Mouse (Mus musculus) cerebellum, postnatal 4 days (tissue): ENCODE measurements around the gene Cpvl.

Experiments used
- DNase-seq, 2 experiments: peaks; one replicate each; pipeline ENCODE4 v3.0.0; 2022; ENCODE audit warnings: low spot score in 2 of 2, mixed read lengths in 1 of 2

Cpvl gene

DNA sequence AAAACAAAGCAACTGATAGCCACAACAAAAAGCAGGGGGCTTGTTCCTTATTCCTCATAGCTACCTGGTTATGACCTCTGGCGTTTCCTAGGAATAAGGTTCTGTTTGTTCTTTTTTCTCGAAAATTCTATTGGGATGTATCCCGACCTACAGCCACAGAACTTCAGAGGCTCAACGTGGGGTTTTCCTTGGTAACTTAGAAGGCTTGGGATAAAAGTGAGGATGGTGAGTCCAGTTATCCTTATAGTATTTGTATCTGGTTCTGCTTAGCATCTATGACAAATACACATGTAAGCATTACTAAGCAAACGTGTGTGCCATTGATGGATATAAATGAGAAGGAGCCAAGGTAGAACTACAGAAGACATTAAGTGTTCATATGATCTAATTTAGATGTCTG is at the start of gene Cpvl:
Cpvl (minus strand) TSS at position 101 of the 400 bp plus-strand sequence.
- DNase-seq = no peak

DNA sequence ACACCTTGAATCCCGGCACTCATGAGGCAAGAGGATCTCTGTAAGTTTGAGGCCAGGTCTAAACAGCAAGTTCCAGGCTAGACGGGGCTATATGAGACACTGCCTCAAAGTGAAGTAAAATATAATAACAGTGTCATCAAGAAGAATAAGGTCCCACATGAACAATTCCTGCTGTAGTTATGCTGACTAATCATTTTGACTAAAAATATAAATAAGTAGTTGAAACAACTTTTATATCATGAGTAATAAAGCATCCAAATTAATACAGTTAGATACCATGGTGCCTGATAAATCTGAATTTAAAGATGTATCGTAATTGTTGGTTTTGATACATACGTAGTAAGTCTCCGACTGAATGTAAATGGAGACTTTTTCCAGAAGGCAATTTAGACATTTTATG is 45.4 kb upstream of the Cpvl start:
- DNase-seq = no peak

DNA sequence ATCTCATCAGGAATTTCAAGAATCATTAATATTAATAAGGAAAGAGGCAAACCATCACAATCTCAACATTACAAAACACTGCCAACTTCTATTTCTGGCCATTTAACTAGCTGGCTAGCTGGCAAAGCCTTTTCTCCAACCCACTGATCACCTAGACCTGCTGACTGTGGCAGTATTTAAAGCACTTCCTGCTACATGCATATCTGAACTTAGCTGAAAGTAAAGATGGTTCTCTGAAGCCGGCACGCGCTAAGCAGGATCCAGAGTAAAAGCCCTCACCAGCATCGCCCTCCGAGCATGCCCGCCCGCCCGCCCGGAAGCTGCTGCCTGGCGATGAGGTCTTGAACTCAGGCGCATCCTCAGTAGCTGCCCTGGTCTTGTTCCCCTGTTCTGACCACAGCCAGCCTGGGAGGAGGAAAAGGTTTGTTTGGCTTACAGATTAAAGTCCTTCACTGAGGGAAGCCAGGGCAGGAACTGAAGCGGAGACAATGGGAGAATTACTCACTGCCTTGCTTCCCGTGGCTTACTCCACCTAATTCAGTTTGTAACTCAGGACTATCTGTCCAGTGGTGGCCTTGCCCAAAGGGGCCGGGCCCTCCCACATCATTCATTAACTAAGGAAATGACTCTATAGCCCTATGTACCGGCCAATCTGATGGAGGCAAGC is 42.8 kb upstream of the Cpvl start:
- no peak for DNase-seq

GRCm38 (mm10) chr6:54018861-54019260 is 40.4 kb upstream of the Cpvl start:
- DNase-seq = no peak

DNA sequence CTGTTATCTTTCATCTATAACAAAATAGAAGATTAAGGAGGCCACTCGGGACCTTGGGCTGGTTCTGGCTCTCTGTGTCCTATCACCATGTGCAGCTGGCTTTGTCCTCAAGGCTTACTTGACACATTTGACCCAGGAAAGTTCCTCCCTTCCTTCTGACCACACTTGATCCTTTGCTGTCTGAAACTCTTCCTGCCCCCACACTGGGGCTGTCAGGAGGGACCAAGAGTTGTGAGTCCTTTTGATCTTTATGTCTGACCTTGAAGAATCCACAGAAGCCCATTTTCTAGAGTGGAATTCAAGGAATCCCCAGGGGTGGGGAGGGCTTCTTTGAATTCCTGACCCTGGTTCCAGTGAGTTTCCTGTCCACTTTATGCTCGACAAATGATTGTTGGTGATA is 39.6 kb upstream of the Cpvl start:
- no peak for DNase-seq

GRCm38 (mm10) chr6:54012163-54012562 is 33.7 kb upstream of the Cpvl start:
- no peak for DNase-seq

- no peak for DNase-seq
Observed at GRCm38 (mm10) chr6:54010362-54010761, 31.9 kb upstream of the Cpvl start.

DNA sequence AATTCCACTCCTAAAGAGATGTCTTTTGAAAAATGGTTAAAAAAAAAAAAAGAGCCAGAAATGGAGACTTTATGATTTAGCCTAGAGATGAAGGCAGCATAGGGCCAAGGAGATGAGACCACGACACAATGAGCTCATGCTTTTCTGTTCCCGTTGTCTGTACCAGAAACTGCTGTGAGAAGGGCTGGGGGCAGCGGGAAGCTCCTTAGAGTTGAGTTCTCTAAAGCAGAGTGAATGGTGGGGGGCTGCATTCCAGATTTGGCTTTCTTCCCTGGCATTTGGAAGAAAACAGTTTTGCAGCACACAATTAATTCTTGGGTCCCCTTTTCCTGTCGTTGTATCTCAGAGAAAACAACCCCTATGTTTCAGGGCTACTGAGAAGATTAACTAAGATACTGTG is 30.8 kb upstream of the Cpvl start:
- no peak for DNase-seq

DNA sequence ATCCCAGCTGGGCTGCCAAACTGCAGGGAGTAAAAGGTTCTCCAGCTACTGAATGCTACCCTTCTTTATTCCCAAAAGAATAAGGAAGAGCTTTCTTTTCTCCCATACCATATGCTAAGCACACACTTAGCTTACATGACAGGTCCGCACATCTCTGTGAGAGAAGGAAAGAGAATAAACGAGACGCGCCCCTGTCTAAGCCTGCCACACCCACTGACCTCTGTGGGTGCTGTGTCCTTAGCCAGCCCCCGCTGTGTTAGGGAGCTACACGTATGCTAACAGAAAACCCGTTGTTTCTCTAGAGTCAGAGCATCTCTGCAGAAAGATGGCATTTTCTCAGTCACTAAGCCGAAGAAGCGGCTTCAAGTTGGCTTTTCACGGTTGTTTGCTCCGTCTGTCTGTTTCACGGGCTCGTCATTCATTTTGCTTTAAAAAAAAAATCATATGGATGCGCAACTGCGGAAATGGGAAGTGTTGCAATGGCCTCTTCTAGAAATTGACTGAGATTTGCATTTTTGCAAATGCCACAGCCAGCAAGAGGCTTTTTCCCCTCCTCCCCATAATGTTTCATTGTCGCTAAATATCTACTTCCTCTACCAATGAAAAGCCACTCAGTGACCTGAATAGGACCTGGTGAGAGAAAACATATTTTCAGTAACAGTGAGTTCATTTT is 30.1 kb upstream of the Cpvl start:
- DNase-seq = no peak

DNA sequence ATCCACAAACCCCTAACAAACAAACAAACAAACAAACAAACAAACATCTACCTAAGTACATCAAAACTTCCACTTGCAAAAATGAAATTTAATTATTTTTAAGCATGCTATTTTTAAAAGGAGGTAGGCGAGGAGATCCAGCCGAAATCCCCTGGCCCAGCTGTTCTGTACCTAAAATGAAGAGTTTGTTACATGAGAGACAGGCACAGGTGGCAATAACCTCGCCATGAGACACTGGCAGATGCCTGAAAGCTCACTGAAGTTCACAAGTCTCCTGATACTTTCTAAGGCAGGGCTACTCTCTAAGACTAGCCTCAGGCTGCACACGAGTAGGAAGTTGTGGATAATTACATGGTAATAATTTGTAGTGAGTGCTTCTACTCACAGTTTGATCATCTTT is 26.8 kb upstream of the Cpvl start:
- no peak for DNase-seq

GRCm38 (mm10) chr6:53996226-53996955 is 17.9 kb upstream of the Cpvl start:
- no peak for DNase-seq

GRCm38 (mm10) chr6:53995519-53995918 is 17.0 kb upstream of the Cpvl start:
- DNase-seq = no peak

DNA sequence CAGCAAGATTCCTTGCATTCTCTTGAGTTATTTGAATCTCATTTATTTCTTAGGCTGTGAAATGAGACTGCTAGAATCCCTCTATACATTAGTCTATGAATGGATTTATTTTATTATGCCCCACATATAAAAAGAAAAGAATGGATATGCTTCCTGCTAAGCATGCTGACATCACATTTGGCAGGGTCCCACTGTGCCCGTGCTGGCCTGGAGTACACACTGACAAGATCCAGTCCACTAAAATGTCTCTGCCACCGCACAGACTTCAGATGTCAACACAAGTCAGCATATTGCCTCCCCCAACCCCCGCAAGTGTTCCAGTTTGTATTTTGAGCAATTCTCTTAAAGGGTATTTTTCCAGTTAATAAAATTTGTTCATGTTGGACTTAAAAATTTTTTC is 13.9 kb upstream of the Cpvl start:
- no peak for DNase-seq

- DNase-seq = no peak
Observed at GRCm38 (mm10) chr6:53987235-53987634, 8.8 kb upstream of the Cpvl start.

DNA sequence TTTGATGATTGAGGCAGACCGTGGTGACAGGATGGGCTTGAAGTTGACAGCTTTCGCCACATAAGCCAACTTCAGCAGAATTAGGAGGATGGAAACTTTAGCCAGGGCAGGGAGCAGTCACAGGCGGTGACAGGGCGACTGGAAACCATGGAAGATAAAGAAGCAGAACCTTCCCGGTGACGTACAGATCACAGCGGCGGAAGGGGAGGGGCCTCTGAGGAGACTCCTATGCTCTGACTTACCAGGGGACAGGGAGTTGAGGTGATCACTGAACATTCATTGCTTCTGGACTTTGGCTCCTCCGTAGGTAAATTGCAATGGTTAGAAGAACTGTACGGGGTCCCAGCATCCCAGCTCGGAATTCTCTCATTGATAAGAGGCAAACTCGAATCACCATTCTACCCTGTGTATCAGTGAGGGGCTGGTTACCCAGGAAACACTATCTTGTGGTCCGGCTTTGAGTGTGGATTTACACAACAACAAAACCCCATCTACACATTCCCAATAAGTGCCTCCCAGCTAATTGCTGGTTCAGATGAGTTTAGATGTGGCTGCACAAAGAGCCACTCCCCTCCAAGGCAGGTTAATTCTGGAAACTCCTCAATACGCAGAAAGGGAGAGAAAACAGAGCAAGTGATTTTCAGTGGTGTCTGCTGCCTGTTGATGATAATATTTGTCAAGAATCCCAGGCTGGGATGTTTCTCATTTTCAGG is 8.0 kb upstream of the Cpvl start:
- DNase-seq = no peak

DNA sequence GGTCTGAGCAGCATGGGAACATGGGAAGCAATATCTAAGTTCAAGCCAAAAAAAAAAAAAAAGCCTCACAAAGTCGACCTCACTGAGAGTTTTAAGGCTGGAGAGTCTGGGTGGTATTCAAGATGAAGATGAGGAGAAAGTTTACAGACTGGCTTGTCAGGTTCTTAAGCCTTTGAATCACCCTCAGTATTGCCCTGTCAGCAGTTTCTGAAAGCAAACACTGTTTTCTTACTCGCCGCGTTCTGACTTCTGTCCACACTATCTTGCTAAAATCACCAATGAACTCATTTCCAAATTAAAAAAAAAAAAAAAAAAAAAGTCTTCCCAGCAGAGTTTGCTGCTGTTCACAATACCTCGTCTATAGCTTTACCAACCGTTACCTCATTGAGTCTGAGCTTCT is 5.3 kb upstream of the Cpvl start:
- no peak for DNase-seq

- DNase-seq = no peak
Observed at GRCm38 (mm10) chr6:53982612-53983011, 4.1 kb upstream of the Cpvl start.

DNA sequence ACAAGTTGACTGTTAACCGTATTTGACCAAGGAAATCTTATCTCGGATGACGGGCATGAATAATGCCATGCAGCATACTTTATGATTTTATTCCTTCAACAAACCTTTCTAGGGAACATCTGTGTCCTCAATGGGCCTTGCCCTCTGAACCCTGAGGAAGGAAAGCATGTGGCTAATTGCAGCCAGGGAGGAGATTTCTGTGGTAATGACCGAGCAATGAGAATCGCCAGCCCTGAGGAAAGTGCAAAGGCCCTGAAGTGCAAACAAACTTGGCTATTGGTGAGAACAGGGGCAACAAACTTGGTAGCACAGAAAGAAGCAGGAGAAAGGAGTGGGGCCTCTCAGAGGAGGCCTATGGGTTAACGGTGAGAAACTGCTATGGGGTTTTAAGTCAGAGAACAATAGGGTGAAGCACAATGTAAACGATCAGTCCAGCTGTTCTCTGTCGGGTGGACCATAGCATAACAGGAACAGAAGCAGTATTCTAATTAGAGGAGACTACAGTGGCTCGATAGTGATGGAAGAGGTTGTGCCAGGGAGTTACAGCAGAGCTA is 3.7 kb upstream of the Cpvl start:
- no peak for DNase-seq

GRCm38 (mm10) chr6:53980817-53981480 is 2.5 kb upstream of the Cpvl start:
- no peak for DNase-seq

DNA sequence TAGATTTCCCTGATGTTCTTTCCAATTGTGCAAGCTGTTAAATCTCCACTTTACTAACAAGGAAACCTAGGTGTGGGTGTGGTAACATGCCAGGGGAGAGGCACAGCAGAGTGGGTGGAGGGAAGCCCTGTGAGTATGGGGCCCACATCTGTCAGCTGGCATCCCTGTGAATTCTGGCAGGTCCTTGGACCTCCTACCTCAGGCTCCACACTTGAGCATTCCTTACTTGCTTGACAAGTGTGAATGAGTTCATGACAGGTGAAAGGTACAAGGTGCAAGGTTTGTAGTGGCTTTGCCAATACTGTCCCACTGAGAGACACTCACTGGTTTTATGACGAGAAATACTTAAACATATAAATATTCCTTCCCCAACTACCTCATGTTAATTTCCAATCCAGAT is 4.4 kb downstream of the Cpvl start:
- no peak for DNase-seq

DNA sequence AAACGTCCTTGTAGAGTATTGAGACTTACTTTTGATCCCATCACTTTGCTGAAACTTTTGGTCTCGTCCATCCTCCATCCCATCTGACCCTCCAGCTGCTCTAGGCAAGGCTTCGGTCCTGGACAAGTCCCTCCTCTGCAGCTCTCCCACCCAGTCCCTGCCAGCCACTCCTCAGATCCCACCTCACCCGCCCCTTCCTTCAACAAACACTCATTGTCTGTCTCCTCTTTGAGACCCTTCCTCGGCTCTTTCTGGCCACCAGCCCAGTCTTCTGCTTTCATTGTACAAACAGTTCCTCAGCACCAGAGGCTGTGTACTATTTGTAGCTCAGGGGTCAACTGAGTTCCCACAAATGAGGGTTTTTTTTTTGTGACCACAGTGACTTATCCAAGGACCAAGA is 5.0 kb downstream of the Cpvl start:
- no peak for DNase-seq
